Mouse (Mus musculus): Measurements from ENCODE around the gene Itgb4. TPM values are rescaled to one million over a fixed set of nuclear protein-coding genes. Genes with fewer than 3 reads are reported as not detected.

Itgb4 gene
- polyA plus RNA-seq, 1 experiment from 2014 or later: 0.72 TPM

DNA sequence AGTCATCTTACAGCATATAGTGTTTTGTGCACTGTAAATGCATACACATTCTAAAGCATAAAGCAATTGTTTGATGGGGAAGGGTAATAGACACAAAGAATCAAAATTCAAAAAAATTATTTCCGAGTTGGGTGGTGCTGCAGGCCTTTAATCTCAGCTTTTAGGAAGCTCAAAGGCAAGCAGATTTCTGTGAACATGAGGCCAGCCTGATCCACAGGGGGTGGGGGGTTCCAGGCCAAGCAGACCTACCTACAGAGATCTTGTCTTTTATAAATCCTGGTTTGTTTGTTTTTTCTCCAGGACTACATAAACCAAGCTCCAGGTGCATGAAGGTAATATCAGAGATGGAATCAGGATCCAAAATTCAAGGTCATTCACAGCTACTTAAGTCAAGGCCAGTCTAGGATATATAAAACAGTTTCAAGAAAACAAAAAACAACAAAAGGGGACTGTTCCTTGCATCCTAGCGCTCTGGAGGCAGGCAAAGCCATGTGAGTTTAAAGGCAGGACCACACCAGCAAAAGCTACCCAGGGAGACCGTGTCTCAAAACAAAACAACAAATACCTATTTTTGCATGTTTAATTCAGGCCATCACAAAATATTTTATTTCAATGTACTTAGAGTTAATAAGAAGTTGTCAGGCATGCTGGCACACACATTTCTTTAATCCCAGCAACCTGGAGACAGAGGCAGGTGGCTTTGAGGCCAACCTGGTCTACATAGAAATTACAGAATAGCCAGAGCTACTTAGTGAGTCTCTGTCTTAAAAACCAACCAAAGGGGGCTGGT, 50.7 kb downstream of the Itgb4 start:
- Histone ChIP-seq H3K4me2 (ENCODE audit: low read depth) (no peak overlapping the region), H3K4me3 (ENCODE audit: low read depth, low read length) (no peak overlapping the region), H3K27ac (ENCODE audit: low read depth, low read length) (no peak overlapping the region), H3K9ac (ENCODE audit: low read length) (no peak overlapping the region), H3K4me1 (ENCODE audit: control insufficient read depth, insufficient read depth, low read length) (peaks cover 2% of the 10 kb centered on the region; the same call in 1 of the 2 replicates), H3K27me3 (ENCODE audit: control insufficient read depth, insufficient read depth, low read length) (no peaks in the 10 kb centered on the region), H3K9me3 (ENCODE audit: control insufficient read depth, low read length) (no peaks in the 10 kb centered on the region), H3K36me3 (ENCODE audit: control insufficient read depth, insufficient read depth, low read length) (no peaks in the 10 kb centered on the region)
- no peak for ATAC-seq (ENCODE audit: insufficient read depth, low FRiP score, low TSS enrichment)
- no peak for DNase-seq (ENCODE audit: low spot score)
- 85% methylated on average over 3 of the region's 3 CpGs for WGBS

DNA sequence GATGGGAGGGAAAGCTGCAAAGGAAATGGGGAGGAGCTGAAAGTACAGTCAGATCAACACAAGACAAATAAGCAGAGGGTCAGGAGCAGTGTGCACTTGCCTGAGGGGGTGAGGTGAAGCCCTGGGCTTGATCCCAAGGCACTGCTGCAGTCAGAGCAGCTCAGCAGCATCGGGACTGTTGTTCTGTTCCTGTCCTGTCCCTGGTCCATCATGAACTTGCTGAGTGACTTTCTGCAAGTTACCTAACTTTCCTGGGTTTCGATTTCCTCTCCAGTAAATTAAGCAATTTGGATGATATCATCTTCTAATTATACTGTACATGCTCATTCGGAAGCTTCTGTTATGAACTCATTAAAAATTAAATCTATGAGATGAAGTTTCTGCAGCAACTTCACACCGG, 53.2 kb downstream of the Itgb4 start, which contains the start of gene H3f3b:
Gene H3f3b (minus strand): TSS at position 207 of the 400 bp plus-strand sequence.
- WGBS: 83% methylated on average over 4 of the region's 4 CpGs
- no peak within 1 kb of the TSS for H3K4me3 ChIP-seq (ENCODE audit: low read depth, low read length)
- H3K4me1 ChIP-seq (ENCODE audit: control insufficient read depth, insufficient read depth, low read length): peaks cover 9% of the 10 kb centered on the region
- no peaks in the 10 kb centered on the region for H3K9me3 ChIP-seq (ENCODE audit: control insufficient read depth, low read length)
- no peaks in the 10 kb centered on the region for H3K27me3 ChIP-seq (ENCODE audit: control insufficient read depth, insufficient read depth, low read length)
- H3K36me3 ChIP-seq (ENCODE audit: control insufficient read depth, insufficient read depth, low read length): no peaks in the 10 kb centered on the region
- no peak for DNase-seq (ENCODE audit: low spot score)
- H3K27ac ChIP-seq (ENCODE audit: low read depth, low read length): no peak within 1 kb of the TSS
- H3K9ac ChIP-seq (ENCODE audit: low read length): no peak within 1 kb of the TSS
- no peak within 1 kb of the TSS for H3K4me2 ChIP-seq (ENCODE audit: low read depth)
- ATAC-seq (ENCODE audit: insufficient read depth, low FRiP score, low TSS enrichment): no peak

DNA sequence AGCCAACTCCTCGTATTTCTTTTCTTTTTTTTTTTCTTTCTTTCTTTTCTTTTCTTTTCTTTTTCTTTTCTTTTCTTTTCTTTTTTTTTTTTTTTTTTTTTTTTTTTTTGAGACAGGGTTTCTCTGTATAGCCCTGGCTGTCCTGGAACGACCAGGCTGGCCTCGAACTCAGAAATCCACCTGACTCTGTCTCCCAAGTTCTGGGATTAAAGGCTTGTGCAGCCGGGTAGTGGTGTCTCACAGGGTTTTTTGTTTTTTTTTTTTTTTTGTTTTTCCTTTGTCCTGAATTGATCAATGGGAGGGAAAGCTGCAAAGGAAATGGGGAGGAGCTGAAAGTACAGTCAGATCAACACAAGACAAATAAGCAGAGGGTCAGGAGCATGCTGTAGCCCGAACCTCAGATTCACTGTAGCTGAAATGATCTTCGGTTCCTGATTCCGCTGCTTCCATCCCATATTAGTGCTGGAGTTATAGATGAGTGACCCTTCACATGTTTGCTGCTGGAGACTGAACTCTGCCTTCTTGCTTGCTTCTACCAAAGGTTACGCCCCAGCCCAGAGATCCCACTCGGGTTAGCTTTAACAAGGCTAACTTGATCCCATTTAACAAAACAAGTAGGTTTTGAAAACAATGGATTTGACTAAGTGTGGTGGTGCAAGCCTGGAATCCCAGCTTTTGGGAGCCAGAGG, 53.8 kb downstream of the Itgb4 start:
- Histone ChIP-seq H3K27me3 (ENCODE audit: control insufficient read depth, insufficient read depth, low read length) (no peaks in the 10 kb centered on the region), H3K9me3 (ENCODE audit: control insufficient read depth, low read length) (no peaks in the 10 kb centered on the region), H3K4me3 (ENCODE audit: low read depth, low read length) (no peak overlapping the region), H3K4me1 (ENCODE audit: control insufficient read depth, insufficient read depth, low read length) (peaks cover 9% of the 10 kb centered on the region), H3K4me2 (ENCODE audit: low read depth) (no peak overlapping the region), H3K27ac (ENCODE audit: low read depth, low read length) (no peak overlapping the region), H3K9ac (ENCODE audit: low read length) (no peak overlapping the region), H3K36me3 (ENCODE audit: control insufficient read depth, insufficient read depth, low read length) (no peaks in the 10 kb centered on the region)
- ATAC-seq (ENCODE audit: insufficient read depth, low FRiP score, low TSS enrichment) (no peak), DNase-seq (ENCODE audit: low spot score) (no peak)
- WGBS: 82% methylated on average over 9 of the region's 9 CpGs

DNA sequence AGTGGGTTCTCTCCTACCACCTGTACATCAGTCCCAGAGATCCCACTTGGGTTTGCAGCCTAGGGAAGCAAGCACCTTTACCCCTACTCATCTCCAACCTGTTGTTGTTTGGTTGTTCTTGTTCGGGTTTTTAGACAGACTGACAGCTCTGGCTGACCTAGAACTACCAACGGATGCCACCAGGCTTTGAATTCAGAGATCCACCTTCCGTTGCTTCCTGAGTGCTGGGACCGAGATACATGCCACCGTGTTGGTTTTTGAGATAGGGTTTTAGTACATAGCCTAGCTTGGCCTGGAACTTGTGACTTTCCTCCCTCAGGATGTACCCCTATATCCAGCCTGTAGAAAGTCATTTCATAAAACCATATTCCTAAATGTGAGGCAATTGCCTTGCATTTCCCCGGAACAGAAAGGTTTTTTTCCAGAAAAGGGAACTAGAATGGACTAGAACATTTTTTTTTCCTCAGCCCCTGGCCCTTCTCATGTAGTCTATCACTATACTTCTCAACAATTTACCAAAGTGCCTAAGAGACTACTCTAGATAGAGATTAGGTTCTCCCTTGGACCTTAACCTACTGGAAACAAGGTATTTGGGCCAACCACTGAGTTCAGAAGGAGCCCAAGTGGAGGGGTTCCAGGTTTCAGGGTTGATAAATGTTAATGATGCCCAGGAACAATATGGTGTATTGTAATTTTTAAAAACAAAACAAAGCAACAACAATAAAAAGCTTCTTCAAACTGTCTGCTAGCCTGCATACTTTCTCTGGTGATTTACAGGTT, 54.8 kb downstream of the Itgb4 start:
- DNase-seq (ENCODE audit: low spot score): no peak
- no peak for ATAC-seq (ENCODE audit: insufficient read depth, low FRiP score, low TSS enrichment)
- peaks cover 9% of the 10 kb centered on the region for H3K4me1 ChIP-seq (ENCODE audit: control insufficient read depth, insufficient read depth, low read length)
- no peak overlapping the region for H3K27ac ChIP-seq (ENCODE audit: low read depth, low read length)
- peak overlapping the region; percentile 27 for H3K4me3 ChIP-seq (ENCODE audit: low read depth, low read length)
- H3K27me3 ChIP-seq (ENCODE audit: control insufficient read depth, insufficient read depth, low read length): no peaks in the 10 kb centered on the region
- 79% methylated on average over 6 of the region's 6 CpGs for WGBS
- H3K4me2 ChIP-seq (ENCODE audit: low read depth): peak overlapping the region; percentile 55
- H3K9me3 ChIP-seq (ENCODE audit: control insufficient read depth, low read length): no peaks in the 10 kb centered on the region
- no peaks in the 10 kb centered on the region for H3K36me3 ChIP-seq (ENCODE audit: control insufficient read depth, insufficient read depth, low read length)
- H3K9ac ChIP-seq (ENCODE audit: low read length): no peak overlapping the region

DNA sequence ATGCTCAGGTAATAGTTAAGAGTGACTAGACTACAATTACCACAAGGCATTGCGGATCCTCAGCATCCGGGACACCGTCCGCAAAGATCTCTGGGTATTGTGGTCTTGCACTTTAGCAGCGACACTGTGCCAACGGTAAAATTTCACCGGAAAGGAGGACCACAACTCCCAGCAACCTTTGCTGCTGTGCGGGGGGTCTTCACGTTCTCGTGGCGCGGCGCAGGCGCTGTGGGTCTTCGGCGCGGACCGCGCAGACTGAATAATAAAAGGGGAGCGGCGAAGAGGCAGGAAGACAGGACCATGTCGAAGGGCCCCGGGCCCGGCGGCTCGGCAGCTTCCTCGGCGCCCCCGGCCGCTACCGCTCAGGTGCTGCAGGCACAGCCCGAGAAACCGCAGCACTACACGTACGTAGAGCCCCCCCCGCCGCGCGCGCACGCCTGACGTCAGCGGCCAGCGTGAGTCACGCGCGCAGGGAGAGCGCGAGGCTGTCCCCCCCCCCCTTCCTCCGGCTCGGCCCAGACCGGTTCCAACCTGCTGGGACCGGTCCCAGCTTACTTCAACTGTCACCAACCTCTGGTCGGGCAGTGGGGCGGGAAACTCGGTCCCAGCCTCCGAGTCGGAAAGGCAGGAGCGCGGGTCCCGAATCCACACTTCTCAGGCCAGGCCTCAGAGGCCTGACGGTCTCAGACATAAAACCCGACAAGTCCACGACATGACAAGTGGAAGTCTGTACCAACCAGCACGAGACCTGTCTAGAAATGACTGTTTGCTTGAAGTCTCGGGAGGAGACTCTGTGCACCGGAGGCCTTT, 55.8 kb downstream of the Itgb4 start, which contains the start of gene Unk:
Gene Unk (plus strand): TSS at position 235 of the 810 bp plus-strand sequence.
- DNase-seq (ENCODE audit: low spot score): peak; percentile 97
- Histone ChIP-seq H3K9ac (ENCODE audit: low read length) (peak within 1 kb of the TSS; percentile 98), H3K9me3 (ENCODE audit: control insufficient read depth, low read length) (no peaks in the 10 kb centered on the region), H3K27me3 (ENCODE audit: control insufficient read depth, insufficient read depth, low read length) (no peaks in the 10 kb centered on the region), H3K4me3 (ENCODE audit: low read depth, low read length) (peak within 1 kb of the TSS; percentile 79), H3K27ac (ENCODE audit: low read depth, low read length) (peak within 1 kb of the TSS; percentile 97), H3K4me2 (ENCODE audit: low read depth) (peak within 1 kb of the TSS; percentile 89), H3K4me1 (ENCODE audit: control insufficient read depth, insufficient read depth, low read length) (peaks cover 9% of the 10 kb centered on the region), H3K36me3 (ENCODE audit: control insufficient read depth, insufficient read depth, low read length) (no peaks in the 10 kb centered on the region)
- under 1% methylated on average over 62 of the region's 67 CpGs for WGBS
- peak; percentile 91 for ATAC-seq (ENCODE audit: insufficient read depth, low FRiP score, low TSS enrichment)

DNA sequence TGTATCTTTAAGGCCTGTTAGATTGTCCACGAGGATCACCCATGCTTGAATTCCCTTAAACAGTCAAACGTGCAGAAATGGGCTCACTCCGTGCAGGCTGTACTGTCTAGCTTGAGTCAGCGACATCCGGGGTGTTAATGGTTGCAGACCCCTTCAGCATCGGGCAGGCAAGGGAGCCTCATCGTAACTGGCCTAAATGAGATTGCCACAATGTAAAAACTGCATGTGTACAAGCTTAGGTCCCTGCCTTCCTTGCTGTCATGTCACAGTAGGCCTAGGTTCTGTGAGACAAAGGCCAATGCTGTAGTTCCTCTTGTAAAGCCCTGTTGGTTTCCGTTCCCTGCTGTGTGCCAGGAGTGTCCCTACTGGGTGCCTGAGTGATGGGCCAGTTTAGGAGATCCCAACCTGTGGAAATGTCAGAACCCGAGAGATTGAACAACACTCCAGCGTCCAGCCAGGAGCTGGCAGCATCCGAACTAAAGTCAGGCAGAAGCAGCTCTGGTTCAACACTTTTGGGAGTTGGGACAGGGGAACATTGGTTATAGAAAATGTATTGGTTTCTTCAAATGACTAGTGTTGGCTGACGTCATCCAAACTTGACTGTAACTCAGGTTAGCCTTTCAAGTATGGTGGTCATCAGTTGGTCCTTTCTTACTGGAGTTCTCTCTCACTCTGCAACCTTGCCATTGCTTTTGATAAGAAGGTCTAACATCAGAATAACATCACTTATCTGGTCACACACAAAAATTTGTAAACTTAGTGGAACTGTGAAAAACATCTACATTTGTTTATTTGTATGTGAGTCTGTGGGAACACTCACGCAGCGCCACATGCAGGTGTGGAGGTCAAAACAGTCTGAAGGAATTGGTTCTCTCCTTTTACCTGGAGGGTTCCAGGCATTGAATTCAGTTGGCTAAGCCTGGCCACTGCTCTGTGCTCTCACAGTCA, 56.7 kb downstream of the Itgb4 start:
- no peaks in the 10 kb centered on the region for H3K27me3 ChIP-seq (ENCODE audit: control insufficient read depth, insufficient read depth, low read length)
- 26% methylated on average over 14 of the region's 14 CpGs for WGBS
- peaks cover 9% of the 10 kb centered on the region for H3K4me1 ChIP-seq (ENCODE audit: control insufficient read depth, insufficient read depth, low read length)
- peak overlapping the region; percentile 98 for H3K9ac ChIP-seq (ENCODE audit: low read length)
- H3K36me3 ChIP-seq (ENCODE audit: control insufficient read depth, insufficient read depth, low read length): no peaks in the 10 kb centered on the region
- peak; percentile 14 for ATAC-seq (ENCODE audit: insufficient read depth, low FRiP score, low TSS enrichment)
- H3K4me3 ChIP-seq (ENCODE audit: low read depth, low read length): peak overlapping the region; percentile 79
- no peak for DNase-seq (ENCODE audit: low spot score)
- no peaks in the 10 kb centered on the region for H3K9me3 ChIP-seq (ENCODE audit: control insufficient read depth, low read length)
- peak overlapping the region; percentile 97 for H3K27ac ChIP-seq (ENCODE audit: low read depth, low read length)
- H3K4me2 ChIP-seq (ENCODE audit: low read depth): peak overlapping the region; percentile 89

DNA sequence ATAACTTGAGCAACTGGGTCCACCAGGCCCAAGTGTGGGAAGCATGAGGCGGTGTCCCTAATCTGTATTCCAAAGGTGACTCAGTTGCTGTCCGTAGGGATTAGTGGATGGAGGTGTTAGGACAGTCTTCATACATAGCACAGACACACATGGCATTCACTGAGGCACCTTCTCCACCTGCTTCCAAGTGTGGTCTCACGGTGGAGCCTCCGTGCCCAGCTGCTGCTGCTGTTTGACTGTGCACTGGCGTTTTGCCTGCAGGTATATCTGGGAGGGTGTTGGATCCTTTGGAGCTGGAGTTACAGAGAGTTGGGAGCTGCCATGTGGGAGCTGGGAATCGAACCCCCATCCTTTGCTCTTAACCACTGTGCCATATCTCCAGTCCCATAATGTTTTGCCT, 60.1 kb downstream of the Itgb4 start:
- H3K27me3 ChIP-seq (ENCODE audit: control insufficient read depth, insufficient read depth, low read length): no peaks in the 10 kb centered on the region
- DNase-seq (ENCODE audit: low spot score): no peak

More for the DNA sequence above, 60.1 kb downstream of the Itgb4 start:
- Histone ChIP-seq H3K4me1 (ENCODE audit: control insufficient read depth, insufficient read depth, low read length) (peaks cover 9% of the 10 kb centered on the region), H3K9me3 (ENCODE audit: control insufficient read depth, low read length) (no peaks in the 10 kb centered on the region), H3K9ac (ENCODE audit: low read length) (no peak overlapping the region), H3K4me2 (ENCODE audit: low read depth) (no peak overlapping the region), H3K4me3 (ENCODE audit: low read depth, low read length) (no peak overlapping the region), H3K27ac (ENCODE audit: low read depth, low read length) (no peak overlapping the region), H3K36me3 (ENCODE audit: control insufficient read depth, insufficient read depth, low read length) (peaks cover 4% of the 10 kb centered on the region)
- ATAC-seq (ENCODE audit: insufficient read depth, low FRiP score, low TSS enrichment): no peak
- 96% methylated on average over 6 of the region's 6 CpGs for WGBS
